Mouse (Mus musculus) frontal cortex, postnatal 36 days (tissue): ENCODE data around the gene Lamtor2.

Experiments
- DNase-seq, 2 experiments: peaks; one replicate each; pipeline ENCODE4 v3.0.0; 2022; ENCODE audit warnings: low spot score in 2 of 2

The Lamtor2 gene

DNA sequence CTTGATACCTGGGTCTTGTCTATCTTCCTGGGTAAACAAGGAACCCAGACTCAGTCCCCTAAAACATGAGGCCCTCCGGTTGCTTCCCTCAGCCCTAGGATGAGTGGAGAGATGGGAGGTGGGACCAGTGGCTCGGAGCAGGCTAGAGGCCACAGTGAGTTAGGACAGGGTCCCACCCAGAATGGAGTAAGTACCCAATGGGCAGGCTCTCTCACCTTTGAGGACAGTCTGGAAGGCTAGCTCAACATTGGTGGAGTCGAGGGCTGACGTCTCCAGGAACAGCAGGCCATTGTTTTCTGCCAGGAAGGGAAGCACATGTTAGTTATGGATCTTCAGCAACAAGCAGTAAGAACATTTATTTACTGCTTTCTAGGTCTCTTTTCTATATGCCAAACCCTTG is 10.4 kb downstream of the Lamtor2 start:
- no peak for DNase-seq

DNA sequence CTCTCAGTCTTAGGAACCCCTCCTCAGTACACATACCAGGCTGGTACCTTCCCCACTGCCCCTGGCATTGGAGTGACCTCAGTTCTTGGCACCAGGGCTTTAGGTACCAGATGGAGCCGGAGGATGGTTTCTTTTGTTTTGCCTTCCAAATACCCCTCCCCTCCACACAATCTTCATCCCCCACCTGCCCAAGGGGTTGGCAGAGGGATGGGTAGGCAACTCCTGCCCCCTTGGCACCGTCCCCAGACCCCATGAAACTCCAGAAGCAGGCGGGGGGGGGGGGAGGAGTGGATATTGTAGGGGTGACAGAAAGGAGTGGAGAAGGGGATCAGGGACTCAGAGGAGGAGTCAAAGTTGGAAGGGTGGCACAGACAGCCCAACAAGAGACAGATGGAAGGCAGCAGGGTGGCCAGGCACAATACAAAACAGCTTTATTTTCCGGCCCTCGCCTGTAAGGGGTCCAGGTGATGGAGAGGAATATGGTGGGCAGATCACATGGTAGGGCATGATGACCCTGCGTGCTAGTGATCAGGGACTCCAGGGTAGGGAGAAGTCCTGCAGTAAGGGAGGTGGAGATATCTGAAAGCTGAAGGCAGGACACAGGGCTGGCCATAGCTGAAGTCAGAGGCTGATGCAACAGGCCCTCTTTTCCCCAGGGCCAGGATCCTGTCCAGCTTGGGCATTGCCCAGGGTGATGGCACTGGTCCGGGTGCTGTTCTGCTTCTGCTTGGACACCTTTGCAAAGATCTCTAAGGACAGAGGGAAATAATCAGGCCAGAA is 11.1 kb downstream of the Lamtor2 start:
- no peak for DNase-seq

- DNase-seq = no peak
Measured at GRCm38 (mm10) chr3:88540085-88540484, 12.8 kb downstream of the Lamtor2 start.

DNA sequence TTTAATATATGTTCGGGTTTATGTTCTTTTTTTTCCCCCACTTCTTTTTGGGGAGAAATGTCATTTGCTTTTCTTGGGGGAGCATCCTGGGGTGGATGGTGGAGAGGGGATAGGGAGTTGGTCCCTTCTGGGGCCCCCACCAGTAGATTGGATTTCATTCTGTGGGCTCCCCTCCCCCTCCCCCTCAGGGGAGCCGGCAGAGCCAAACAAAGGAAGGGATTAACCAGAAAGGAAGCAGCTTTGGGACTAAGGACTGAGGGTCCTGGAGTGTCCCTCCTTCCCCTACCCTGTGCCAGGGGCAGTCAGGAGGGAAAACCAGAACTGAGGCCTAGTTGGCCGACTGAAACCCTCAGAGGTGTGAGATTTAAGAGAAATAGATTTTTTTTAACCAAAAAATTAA is 13.5 kb downstream of the Lamtor2 start:
- no peak for DNase-seq

DNA sequence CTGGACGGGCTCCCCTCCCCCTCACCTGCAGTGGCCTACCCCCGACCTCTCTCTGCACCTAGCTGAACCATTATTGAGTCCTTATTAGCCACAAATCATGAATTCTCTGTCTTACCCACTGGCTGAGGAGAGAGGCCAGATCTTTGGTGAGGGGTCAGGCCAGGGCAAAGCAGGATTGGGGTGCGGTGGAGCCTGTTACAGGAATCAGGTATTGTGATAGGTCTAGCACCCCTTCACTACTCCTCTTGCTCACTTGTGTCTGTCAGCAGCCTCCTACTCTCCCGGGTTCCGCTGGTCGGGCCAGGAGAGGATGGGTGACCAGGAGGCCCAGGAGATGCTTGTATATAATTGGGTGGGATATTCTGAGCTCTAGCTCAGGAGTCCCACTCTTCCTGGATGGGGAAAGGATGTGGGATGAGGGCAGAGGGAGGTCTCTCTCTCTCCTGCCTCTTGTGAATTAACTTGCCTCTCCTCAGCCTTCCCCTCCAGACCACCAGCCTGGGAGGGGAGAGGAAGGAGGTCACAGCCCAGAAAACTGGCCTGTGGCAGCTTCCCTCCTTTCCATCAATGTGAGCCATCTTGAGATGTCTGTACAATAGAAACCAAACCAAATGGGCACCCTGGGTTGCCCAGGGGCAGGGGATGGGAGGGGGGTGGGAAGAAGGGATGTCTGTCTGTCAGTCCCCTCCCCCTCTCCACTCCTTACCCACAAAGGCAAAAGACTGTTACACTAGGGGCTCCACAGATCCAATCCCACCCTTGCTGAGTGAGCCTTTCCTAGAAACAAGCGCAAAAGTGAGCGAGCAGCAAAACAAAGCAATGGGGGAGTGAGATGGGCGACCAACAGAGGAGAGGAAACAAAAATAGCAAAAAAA is 14.4 kb downstream of the Lamtor2 start:
- no peak for DNase-seq

GRCm38 (mm10) chr3:88537146-88537545 is 15.7 kb downstream of the Lamtor2 start:
- DNase-seq = no peak

- peak; percentile 68 to 82 for DNase-seq
Measured at GRCm38 (mm10) chr3:88536103-88536930, 16.6 kb downstream of the Lamtor2 start.

- no peak for DNase-seq
Measured at GRCm38 (mm10) chr3:88535527-88535926, 17.3 kb downstream of the Lamtor2 start.

DNA sequence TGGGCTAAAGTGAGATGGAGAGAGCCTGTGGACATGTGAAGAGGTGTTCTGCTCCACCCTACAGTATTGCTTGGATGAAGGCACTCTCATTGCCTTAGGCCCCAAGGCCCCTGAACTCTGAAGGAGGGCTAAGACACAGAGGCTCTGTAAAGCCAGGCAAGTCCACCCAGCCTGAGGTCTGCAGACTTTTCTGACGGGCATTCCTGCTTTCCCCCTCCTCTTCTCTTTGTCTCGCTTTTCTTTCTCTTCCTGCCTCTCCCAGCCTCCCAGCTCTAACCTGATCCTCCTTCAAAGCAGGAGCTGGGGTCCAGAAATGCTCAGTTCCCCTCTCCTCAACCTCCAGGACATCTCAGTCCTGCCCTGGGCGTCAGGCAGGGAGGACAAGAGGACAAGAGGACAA is 17.9 kb downstream of the Lamtor2 start:
- DNase-seq = no peak

DNA sequence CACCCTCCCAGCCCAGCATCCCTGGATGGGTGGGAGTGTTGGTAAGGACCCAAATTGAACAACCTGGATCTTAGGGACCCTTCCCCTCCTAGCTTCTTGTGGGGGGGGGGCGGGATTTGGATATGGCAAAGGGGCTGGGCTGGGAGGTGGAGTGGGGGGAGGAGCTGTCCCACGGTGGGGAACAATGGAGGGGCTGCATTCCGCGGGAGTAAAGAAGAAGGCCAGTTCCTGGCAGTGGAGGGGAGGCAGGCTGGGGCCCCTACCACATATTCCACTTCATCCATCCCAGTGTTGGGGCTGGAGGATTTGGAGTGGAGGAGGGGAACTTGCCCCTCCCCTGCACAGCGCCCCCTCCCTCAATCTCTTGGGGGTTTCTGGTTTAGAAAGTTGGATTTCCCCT is 19.2 kb downstream of the Lamtor2 start:
- no peak for DNase-seq

DNA sequence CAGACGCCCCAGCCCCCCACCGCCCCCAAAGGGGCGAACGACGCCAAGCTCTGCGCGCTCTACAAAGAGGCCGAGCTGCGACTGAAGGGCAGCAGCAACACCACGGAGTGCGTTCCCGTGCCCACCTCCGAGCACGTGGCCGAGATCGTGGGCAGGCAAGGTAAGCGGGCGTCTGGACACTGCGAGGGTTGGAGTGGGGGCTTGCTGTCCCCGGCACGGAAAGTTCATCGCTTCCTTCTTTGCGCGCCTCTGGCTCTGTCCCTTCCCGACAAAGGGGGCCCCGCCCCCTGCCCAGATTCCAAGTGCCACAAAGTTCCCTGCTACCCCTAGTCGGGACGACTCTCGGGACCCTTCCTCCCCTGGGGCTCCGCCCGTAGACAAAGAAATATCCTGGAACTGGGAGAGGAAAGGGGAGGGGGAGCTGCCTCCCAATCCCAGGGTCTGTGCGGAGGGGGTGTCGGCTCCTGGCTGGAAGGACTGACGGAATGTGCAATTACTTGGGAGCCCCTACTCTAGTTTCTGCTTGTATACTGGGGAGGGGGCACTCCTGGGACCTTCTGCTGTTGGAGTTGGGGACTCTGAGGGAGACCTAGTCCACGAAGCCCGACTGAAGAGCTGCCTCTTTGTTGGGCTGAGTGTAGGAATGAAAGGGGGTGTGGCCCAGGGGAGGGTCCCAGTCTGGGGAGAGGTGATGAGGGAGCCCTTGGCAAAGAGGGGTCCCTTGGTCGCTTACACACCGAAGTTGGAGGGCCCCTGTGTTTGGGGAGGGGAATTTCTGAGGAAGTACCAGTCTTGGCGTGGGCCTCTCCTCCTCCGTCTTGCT is 20.0 kb downstream of the Lamtor2 start:
- DNase-seq = no peak

DNA sequence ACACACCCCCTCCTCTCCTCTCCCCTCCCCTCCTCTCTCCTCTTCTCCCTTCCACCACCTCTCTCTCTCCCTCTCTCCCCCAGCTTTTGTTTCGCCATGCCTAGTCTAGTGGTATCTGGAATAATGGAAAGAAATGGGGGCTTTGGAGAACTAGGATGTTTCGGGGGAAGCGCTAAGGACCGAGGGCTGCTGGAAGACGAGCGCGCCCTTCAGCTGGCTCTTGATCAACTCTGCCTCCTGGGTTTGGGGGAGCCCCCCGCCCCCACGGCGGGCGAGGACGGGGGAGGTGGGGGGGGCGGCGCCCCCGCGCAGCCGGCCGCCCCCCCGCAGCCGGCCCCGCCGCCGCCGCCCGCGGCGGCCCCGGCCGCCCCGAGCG is 20.6 kb downstream of the Lamtor2 start, which contains the start of gene Mex3a:
Gene Mex3a (plus strand): TSS at position 97 of the 376 bp plus-strand sequence.
- DNase-seq = no peak

GRCm38 (mm10) chr3:88531348-88532298 is 21.3 kb downstream of the Lamtor2 start:
- peak; percentile 85 to 89 for DNase-seq

DNA sequence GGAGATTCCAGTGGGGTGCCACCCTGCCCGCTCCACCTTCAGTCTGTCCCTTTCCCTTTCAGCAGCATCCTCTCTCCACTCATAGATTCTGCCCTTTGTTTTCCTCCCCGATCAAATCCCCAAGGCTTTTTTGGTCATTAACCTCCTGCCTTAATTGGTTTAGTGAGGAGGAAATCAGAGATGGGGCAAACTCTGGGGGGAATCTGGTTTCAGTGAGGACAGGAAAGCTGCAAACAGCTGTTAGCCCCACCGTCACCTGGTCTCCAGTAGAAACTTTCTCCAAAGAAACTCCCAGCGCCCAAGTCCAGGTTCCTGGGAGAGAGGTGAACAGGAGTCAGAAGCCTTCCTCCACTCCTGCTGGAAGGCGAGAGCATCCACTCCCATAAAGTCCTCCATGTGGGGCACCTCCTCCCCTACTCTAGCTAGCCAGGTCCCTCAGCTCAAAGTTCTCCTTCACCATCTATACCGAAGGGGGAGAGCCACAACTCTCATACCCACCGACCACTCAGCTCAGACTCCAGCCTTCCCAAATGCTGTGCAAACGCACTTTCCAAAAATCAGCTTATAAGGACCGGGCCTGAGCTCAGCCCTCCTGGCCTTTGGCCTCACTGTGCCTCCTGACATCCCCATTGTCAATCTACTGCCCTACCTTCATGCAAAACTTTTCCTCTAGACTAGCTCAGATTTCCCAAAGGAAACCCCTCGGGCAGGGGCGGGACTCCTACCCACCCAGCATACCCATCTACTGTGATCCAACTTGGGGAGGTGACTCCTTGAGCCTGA is 22.6 kb downstream of the Lamtor2 start:
- no peak for DNase-seq

- no peak for DNase-seq
Measured at GRCm38 (mm10) chr3:88529204-88530000, 23.5 kb downstream of the Lamtor2 start.

GRCm38 (mm10) chr3:88528646-88529045 is 24.2 kb downstream of the Lamtor2 start:
- no peak for DNase-seq

GRCm38 (mm10) chr3:88527565-88527964 is 25.3 kb downstream of the Lamtor2 start:
- DNase-seq = no peak
